Mouse (Mus musculus): Measurements from ENCODE around the gene Ace3. TPM values are rescaled to one million over a fixed set of nuclear protein-coding genes. Genes with fewer than 3 reads are reported as not detected.

The Ace3 gene
- polyA plus RNA-seq, 1 experiment from 2014 or later: not detected

DNA sequence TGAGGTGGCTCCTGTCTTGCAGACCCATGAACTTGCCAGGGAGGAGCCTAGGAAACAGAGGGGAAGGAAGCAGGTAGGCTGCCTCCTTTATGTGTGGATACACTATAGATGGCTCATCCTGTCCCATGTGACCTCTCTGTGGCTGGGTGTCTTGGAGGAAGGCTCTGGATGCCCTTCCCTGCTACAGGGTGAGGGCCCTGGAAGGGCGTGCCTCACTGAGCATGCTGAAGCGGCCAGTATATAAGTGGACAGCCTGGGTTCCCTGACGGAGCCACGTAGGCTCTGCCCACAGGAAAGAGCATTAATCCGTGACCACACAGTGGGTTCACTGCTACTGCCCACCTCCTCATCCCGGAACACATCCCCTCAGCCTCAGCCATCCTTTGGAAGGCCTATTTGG lies 5.0 kb upstream of the Ace3 start:
- Histone ChIP-seq H3K9ac (ENCODE audit: low read depth, low read length) (no peak overlapping the region), H3K4me3 (replicated peaks; ENCODE audit: low read depth, low read length) (no peak overlapping the region), H3K27me3 (ENCODE audit: insufficient read depth, low read length) (no peaks in the 10 kb centered on the region), H3K27ac (no peak overlapping the region), H3K4me1 (replicated peaks; ENCODE audit: insufficient read depth, low read length) (no peaks in the 10 kb centered on the region), H3K9me3 (replicated peaks; ENCODE audit: low read length) (no peaks in the 10 kb centered on the region), H3K4me2 (ENCODE audit: low read length) (no peak overlapping the region), H3K36me3 (ENCODE audit: insufficient read depth, low read length) (no peaks in the 10 kb centered on the region)
- no peak for TF ChIP-seq CTCF (IDR thresholded peaks at IDR 0.05; ENCODE audit: low read depth)
- ATAC-seq (replicated peaks; ENCODE audit: low FRiP score, low read depth) (no peak), DNase-seq (ENCODE audit: low spot score) (no peak)
- WGBS: 52% methylated on average over 6 of the region's 6 CpGs

DNA sequence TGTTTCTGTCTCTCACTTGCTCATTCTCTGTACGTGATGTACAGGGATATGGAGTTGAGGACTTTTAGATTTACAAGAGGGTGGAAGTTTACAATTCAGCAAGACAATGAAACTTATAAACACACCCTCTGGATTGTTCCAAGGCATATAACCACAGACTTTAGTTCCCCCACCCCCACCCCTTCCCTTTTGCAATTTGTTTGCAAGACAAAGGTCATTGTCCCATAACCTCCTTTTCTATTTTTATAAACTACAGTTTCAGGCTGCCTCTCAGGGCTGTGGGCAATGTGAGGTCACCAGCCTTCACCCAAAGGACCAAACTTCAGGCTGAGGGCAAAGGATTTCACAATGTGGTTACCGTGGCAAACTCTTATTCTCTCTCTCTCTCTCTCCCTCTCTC lies 4.2 kb upstream of the Ace3 start:
- Histone ChIP-seq H3K9me3 (replicated peaks; ENCODE audit: low read length) (no peaks in the 10 kb centered on the region), H3K36me3 (ENCODE audit: insufficient read depth, low read length) (no peaks in the 10 kb centered on the region), H3K4me1 (replicated peaks; ENCODE audit: insufficient read depth, low read length) (no peaks in the 10 kb centered on the region), H3K4me3 (replicated peaks; ENCODE audit: low read depth, low read length) (no peak overlapping the region), H3K27me3 (ENCODE audit: insufficient read depth, low read length) (no peaks in the 10 kb centered on the region), H3K4me2 (ENCODE audit: low read length) (no peak overlapping the region), H3K27ac (no peak overlapping the region), H3K9ac (ENCODE audit: low read depth, low read length) (no peak overlapping the region)
- DNase-seq (ENCODE audit: low spot score) (no peak), ATAC-seq (replicated peaks; ENCODE audit: low FRiP score, low read depth) (no peak)
- TF ChIP-seq CTCF (IDR thresholded peaks at IDR 0.05; ENCODE audit: low read depth): no peak
- WGBS: 65% methylated on average over 2 of the region's 2 CpGs

DNA sequence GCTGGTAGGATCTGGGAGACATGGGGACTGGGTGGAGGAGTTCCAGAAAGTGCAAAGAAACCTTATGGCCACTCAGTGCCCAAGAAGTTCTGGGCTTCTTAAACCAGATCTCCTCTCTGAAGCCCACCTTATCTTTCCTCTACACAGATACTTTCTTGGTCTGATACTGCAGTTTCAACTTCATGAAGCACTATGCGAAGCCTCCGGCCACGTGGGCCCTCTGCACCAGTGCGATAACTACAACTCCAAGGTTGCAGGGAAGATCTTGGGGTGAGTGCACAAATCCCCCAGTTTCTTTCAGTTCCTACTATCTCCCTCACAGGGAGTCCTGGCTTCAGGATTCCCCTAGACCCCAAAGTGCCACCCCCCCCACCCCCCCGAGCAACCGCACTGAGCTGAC lies 5.6 kb downstream of the Ace3 start:
- Histone ChIP-seq H3K9ac (ENCODE audit: low read depth, low read length) (no peak overlapping the region), H3K4me1 (replicated peaks; ENCODE audit: insufficient read depth, low read length) (no peaks in the 10 kb centered on the region), H3K9me3 (replicated peaks; ENCODE audit: low read length) (no peaks in the 10 kb centered on the region), H3K27ac (no peak overlapping the region), H3K4me2 (ENCODE audit: low read length) (no peak overlapping the region), H3K36me3 (ENCODE audit: insufficient read depth, low read length) (no peaks in the 10 kb centered on the region), H3K27me3 (ENCODE audit: insufficient read depth, low read length) (no peaks in the 10 kb centered on the region), H3K4me3 (replicated peaks; ENCODE audit: low read depth, low read length) (no peak overlapping the region)
- ATAC-seq (replicated peaks; ENCODE audit: low FRiP score, low read depth) (no peak), DNase-seq (ENCODE audit: low spot score) (no peak)
- 90% methylated on average over 6 of the region's 6 CpGs for WGBS
- no peak for TF ChIP-seq CTCF (IDR thresholded peaks at IDR 0.05; ENCODE audit: low read depth)

DNA sequence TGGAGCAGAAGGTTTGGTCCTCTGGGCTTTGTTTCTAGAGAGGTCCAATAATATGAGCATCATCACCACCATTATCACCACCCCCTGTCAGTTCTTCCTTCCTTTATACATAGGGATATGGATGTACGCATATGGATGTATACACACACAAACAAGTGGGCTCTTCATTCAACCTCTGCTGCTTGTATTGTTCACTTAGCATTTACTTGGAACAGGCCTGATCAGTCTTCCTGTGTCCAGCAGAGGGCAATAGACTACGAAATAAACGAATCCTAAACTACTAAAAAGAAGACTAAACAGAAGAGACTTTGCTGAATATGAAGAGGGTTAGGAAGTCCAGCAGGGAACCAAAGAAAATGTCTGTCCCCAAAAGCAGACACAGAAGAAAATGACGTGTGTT lies 7.2 kb downstream of the Ace3 start:
- H3K9me3 ChIP-seq (replicated peaks; ENCODE audit: low read length): no peaks in the 10 kb centered on the region
- H3K4me3 ChIP-seq (replicated peaks; ENCODE audit: low read depth, low read length): no peak overlapping the region
- no peak overlapping the region for H3K4me2 ChIP-seq (ENCODE audit: low read length)
- TF ChIP-seq CTCF (IDR thresholded peaks at IDR 0.05; ENCODE audit: low read depth): peak; percentile 78
- peak; percentile 69 for DNase-seq (ENCODE audit: low spot score)
- no peaks in the 10 kb centered on the region for H3K27me3 ChIP-seq (ENCODE audit: insufficient read depth, low read length)
- H3K27ac ChIP-seq: no peak overlapping the region
- no peaks in the 10 kb centered on the region for H3K36me3 ChIP-seq (ENCODE audit: insufficient read depth, low read length)
- H3K9ac ChIP-seq (ENCODE audit: low read depth, low read length): no peak overlapping the region
- H3K4me1 ChIP-seq (replicated peaks; ENCODE audit: insufficient read depth, low read length): no peaks in the 10 kb centered on the region
- 39% methylated on average over 4 of the region's 4 CpGs for WGBS
- ATAC-seq (replicated peaks; ENCODE audit: low FRiP score, low read depth): no peak

DNA sequence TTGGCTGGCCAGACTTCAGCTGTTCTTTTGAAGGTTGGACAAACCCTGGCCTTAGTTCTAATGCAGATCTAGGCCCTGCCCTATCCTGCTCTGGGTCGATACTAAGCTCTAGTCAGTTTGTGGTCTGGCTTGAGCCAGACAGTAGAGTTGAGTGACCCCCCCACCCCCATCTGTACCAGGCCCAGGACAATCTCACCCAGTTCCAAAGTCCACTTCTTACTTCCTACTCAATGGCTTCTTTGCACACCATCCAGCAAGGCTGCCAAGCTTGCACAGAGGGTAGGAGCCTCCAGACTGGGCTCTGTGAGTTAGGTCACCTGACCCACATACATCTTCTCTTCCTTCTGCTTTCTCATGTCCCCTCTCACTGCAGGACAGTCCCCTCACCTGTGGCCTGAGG lies 10.1 kb downstream of the Ace3 start:
- ATAC-seq (replicated peaks; ENCODE audit: low FRiP score, low read depth) (peak; percentile 67), DNase-seq (ENCODE audit: low spot score) (no peak)
- H3K27me3 ChIP-seq (ENCODE audit: insufficient read depth, low read length): no peaks in the 10 kb centered on the region
- no peak overlapping the region for H3K27ac ChIP-seq
- H3K4me1 ChIP-seq (replicated peaks; ENCODE audit: insufficient read depth, low read length): no peaks in the 10 kb centered on the region
- H3K9ac ChIP-seq (ENCODE audit: low read depth, low read length): no peak overlapping the region
- WGBS: 75% methylated on average over 1 of the region's 1 CpGs
- H3K4me3 ChIP-seq (replicated peaks; ENCODE audit: low read depth, low read length): no peak overlapping the region
- TF ChIP-seq CTCF (IDR thresholded peaks at IDR 0.05; ENCODE audit: low read depth): no peak
- H3K9me3 ChIP-seq (replicated peaks; ENCODE audit: low read length): no peaks in the 10 kb centered on the region
- no peak overlapping the region for H3K4me2 ChIP-seq (ENCODE audit: low read length)
- no peaks in the 10 kb centered on the region for H3K36me3 ChIP-seq (ENCODE audit: insufficient read depth, low read length)

DNA sequence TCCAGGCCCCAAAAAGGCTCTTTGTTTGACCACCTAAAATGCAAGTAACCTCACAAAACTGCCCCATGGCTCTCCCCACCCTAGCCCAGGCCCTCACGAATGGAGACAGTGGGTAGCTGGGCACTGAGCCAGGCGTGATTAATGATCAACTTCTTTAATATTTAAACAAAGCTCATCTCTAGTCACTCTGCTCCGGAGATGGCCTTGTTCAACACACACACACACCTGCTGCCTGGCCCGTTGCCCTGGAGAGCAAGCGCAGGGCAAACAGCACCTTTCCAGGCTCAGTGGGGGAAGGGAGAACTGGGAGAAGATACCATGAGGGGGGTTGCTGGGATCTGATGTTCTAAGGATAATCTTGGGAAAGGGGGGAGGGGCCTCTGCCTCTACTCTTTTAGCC lies 11.5 kb downstream of the Ace3 start:
- no peak overlapping the region for H3K4me2 ChIP-seq (ENCODE audit: low read length)
- no peak overlapping the region for H3K9ac ChIP-seq (ENCODE audit: low read depth, low read length)
- no peak for DNase-seq (ENCODE audit: low spot score)
- H3K27ac ChIP-seq: no peak overlapping the region
- no peaks in the 10 kb centered on the region for H3K9me3 ChIP-seq (replicated peaks; ENCODE audit: low read length)
- H3K4me3 ChIP-seq (replicated peaks; ENCODE audit: low read depth, low read length): no peak overlapping the region
- TF ChIP-seq CTCF (IDR thresholded peaks at IDR 0.05; ENCODE audit: low read depth): no peak
- H3K4me1 ChIP-seq (replicated peaks; ENCODE audit: insufficient read depth, low read length): no peaks in the 10 kb centered on the region
- WGBS: 50% methylated on average over 5 of the region's 5 CpGs
- no peaks in the 10 kb centered on the region for H3K27me3 ChIP-seq (ENCODE audit: insufficient read depth, low read length)
- ATAC-seq (replicated peaks; ENCODE audit: low FRiP score, low read depth): peak; percentile 57; the same call in 1 of the 2 replicates
- no peaks in the 10 kb centered on the region for H3K36me3 ChIP-seq (ENCODE audit: insufficient read depth, low read length)

DNA sequence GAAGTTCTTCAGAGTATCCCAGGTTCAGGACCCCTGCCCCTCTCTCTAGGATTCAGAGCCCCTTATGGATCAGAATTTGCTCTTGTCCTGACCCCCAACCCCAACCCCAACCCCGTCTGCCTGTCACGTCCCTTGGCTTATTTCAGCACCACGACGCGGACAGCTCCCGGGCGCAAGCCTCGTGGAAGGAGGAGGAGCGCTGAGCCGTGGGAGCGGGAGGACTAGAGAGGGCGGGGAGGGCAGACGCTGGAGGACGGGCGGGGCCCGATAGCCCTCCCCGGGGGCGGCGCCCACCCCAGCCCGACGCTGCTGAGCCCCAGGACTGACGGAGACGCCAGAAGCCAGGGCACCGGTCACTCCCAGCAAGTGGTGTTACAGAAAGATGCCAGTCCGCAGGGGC lies 13.3 kb downstream of the Ace3 start, which contains the start of gene Kcnh6:
Gene Kcnh6, plus strand, starts transcription at position 304 of the 400 bp plus-strand sequence.
- Histone ChIP-seq H3K36me3 (ENCODE audit: insufficient read depth, low read length) (no peaks in the 10 kb centered on the region), H3K4me1 (replicated peaks; ENCODE audit: insufficient read depth, low read length) (no peaks in the 10 kb centered on the region), H3K9me3 (replicated peaks; ENCODE audit: low read length) (no peaks in the 10 kb centered on the region), H3K4me3 (replicated peaks; ENCODE audit: low read depth, low read length) (no peak within 1 kb of the TSS; the same call in 1 of the 2 replicates), H3K27me3 (ENCODE audit: insufficient read depth, low read length) (no peaks in the 10 kb centered on the region), H3K27ac (no peak within 1 kb of the TSS), H3K4me2 (ENCODE audit: low read length) (peak within 1 kb of the TSS; percentile 54), H3K9ac (ENCODE audit: low read depth, low read length) (no peak within 1 kb of the TSS)
- ATAC-seq (replicated peaks; ENCODE audit: low FRiP score, low read depth): 0 out of 2 replicates have a peak, but pooled peaks have one; percentile 40
- WGBS: under 1% methylated on average over 25 of the region's 25 CpGs
- DNase-seq (ENCODE audit: low spot score): peak; percentile 86
- TF ChIP-seq CTCF (IDR thresholded peaks at IDR 0.05; ENCODE audit: low read depth): no peak

All from kidney, postnatal 0 days (tissue).